Mouse (Mus musculus): ENCODE results near the gene Spg7. TPM values are rescaled to one million over a fixed set of nuclear protein-coding genes. Genes with fewer than 3 reads are reported as not detected.

Gene Spg7
- polyA plus RNA-seq, 1 experiment = 83.4 TPM

- peak overlapping the region; percentile 75 for H3K4me3 ChIP-seq
- H3ac ChIP-seq (ENCODE audit: control insufficient read depth, insufficient read length) = peak overlapping the region; percentile 71
- no peaks in the 10 kb centered on the region for H3K36me3 ChIP-seq (ENCODE audit: control insufficient read depth, insufficient read depth)
- peak overlapping the region; percentile 90 for H3K4me2 ChIP-seq (ENCODE audit: low read depth)
- H3K79me2 ChIP-seq (ENCODE audit: control insufficient read depth, insufficient read depth) = peaks cover 29% of the 10 kb centered on the region
- no peaks in the 10 kb centered on the region for H3K27me3 ChIP-seq (ENCODE audit: control insufficient read depth, insufficient read depth, insufficient read length)
- TF ChIP-seq MAX (IDR thresholded peaks at IDR 0.05; ENCODE audit: low read depth) (no peak), SRF (IDR thresholded peaks at IDR 0.05; ENCODE audit: control insufficient read depth, insufficient read length, low read depth) (no peak), MYOG (IDR thresholded peaks at IDR 0.05; ENCODE audit: control insufficient read depth in 1 of 3, insufficient read depth in 1 of 3, insufficient read length in 2 of 3, low read depth in 2 of 3) (no peak), TCF3 (IDR thresholded peaks at IDR 0.05; ENCODE audit: insufficient read length, low read depth) (no peak), REST (IDR thresholded peaks at IDR 0.05; ENCODE audit: insufficient read depth, insufficient read length) (no peak), POLR2AphosphoS2 (IDR thresholded peaks at IDR 0.05; ENCODE audit: insufficient read length, low read depth) (no peak), POLR2A (IDR thresholded peaks at IDR 0.05; ENCODE audit: insufficient read length, low read depth) (no peak), TCF12 (IDR thresholded peaks at IDR 0.05; ENCODE audit: insufficient read depth, poor library complexity, severe bottlenecking) (no peak), E2F4 (IDR thresholded peaks at IDR 0.05; ENCODE audit: insufficient read depth) (no peak), USF1 (IDR thresholded peaks at IDR 0.05; ENCODE audit: low read depth) (no peak), CEBPB (IDR thresholded peaks at IDR 0.05; ENCODE audit: insufficient read depth, poor library complexity, severe bottlenecking) (no peak), MYOD1 (IDR thresholded peaks at IDR 0.05; ENCODE audit: control insufficient read depth in 1 of 3, insufficient read length in 2 of 3, low read depth in 2 of 3) (no peak)
Observed at GRCm38 (mm10) chr8:123066101-123066683, 3.5 kb downstream of the Spg7 start.

GRCm38 (mm10) chr8:123071176-123071575, 8.4 kb downstream of the Spg7 start:
- H3K36me3 ChIP-seq (ENCODE audit: control insufficient read depth, insufficient read depth) = no peaks in the 10 kb centered on the region
- H3K4me2 ChIP-seq (ENCODE audit: low read depth) = no peak overlapping the region
- TF ChIP-seq POLR2AphosphoS2 (IDR thresholded peaks at IDR 0.05; ENCODE audit: insufficient read length, low read depth) = no peak
- TF ChIP-seq POLR2A (IDR thresholded peaks at IDR 0.05; ENCODE audit: insufficient read length, low read depth) = no peak
- TF ChIP-seq MYOD1 (IDR thresholded peaks at IDR 0.05; ENCODE audit: control insufficient read depth in 1 of 3, insufficient read length in 2 of 3, low read depth in 2 of 3) = no peak
- no peak for TF ChIP-seq REST (IDR thresholded peaks at IDR 0.05; ENCODE audit: insufficient read depth, insufficient read length)
- no peak for TF ChIP-seq TCF3 (IDR thresholded peaks at IDR 0.05; ENCODE audit: insufficient read length, low read depth)
- TF ChIP-seq USF1 (IDR thresholded peaks at IDR 0.05; ENCODE audit: low read depth) = no peak
- no peak for TF ChIP-seq CEBPB (IDR thresholded peaks at IDR 0.05; ENCODE audit: insufficient read depth, poor library complexity, severe bottlenecking)
- H3K79me2 ChIP-seq (ENCODE audit: control insufficient read depth, insufficient read depth) = peaks cover 23% of the 10 kb centered on the region
- no peak overlapping the region for H3ac ChIP-seq (ENCODE audit: control insufficient read depth, insufficient read length)
- no peak overlapping the region for H3K4me3 ChIP-seq
- H3K27me3 ChIP-seq (ENCODE audit: control insufficient read depth, insufficient read depth, insufficient read length) = no peaks in the 10 kb centered on the region

GRCm38 (mm10) chr8:123077213-123077612, 14.5 kb downstream of the Spg7 start:
- Histone ChIP-seq H3K36me3 (ENCODE audit: control insufficient read depth, insufficient read depth) (peaks cover 23% of the 10 kb centered on the region), H3K4me3 (no peak overlapping the region), H3ac (ENCODE audit: control insufficient read depth, insufficient read length) (no peak overlapping the region), H3K27me3 (ENCODE audit: control insufficient read depth, insufficient read depth, insufficient read length) (no peaks in the 10 kb centered on the region), H3K4me2 (ENCODE audit: low read depth) (no peak overlapping the region), H3K79me2 (ENCODE audit: control insufficient read depth, insufficient read depth) (no peaks in the 10 kb centered on the region)
- no peak for TF ChIP-seq REST (IDR thresholded peaks at IDR 0.05; ENCODE audit: insufficient read depth, insufficient read length)
- TF ChIP-seq SRF (IDR thresholded peaks at IDR 0.05; ENCODE audit: control insufficient read depth, insufficient read length, low read depth) = no peak
- TF ChIP-seq MAX (IDR thresholded peaks at IDR 0.05; ENCODE audit: low read depth) = no peak
- no peak for TF ChIP-seq CEBPB (IDR thresholded peaks at IDR 0.05; ENCODE audit: insufficient read depth, poor library complexity, severe bottlenecking)
- no peak for TF ChIP-seq POLR2A (IDR thresholded peaks at IDR 0.05; ENCODE audit: insufficient read length, low read depth)
- no peak for TF ChIP-seq TCF3 (IDR thresholded peaks at IDR 0.05; ENCODE audit: insufficient read length, low read depth)

GRCm38 (mm10) chr8:123082993-123083392, 20.3 kb downstream of the Spg7 start:
- Histone ChIP-seq H3K27me3 (ENCODE audit: control insufficient read depth, insufficient read depth, insufficient read length) (no peaks in the 10 kb centered on the region), H3K36me3 (ENCODE audit: control insufficient read depth, insufficient read depth) (peaks cover 11% of the 10 kb centered on the region), H3ac (ENCODE audit: control insufficient read depth, insufficient read length) (no peak overlapping the region), H3K4me2 (ENCODE audit: low read depth) (no peak overlapping the region), H3K4me3 (no peak overlapping the region), H3K79me2 (ENCODE audit: control insufficient read depth, insufficient read depth) (no peaks in the 10 kb centered on the region)
- peak in 2 of 3 experiments; percentile 66 to 86 for TF ChIP-seq MYOG (IDR thresholded peaks at IDR 0.05; ENCODE audit: control insufficient read depth in 1 of 3, insufficient read depth in 1 of 3, insufficient read length in 2 of 3, low read depth in 2 of 3)
- no peak for TF ChIP-seq SRF (IDR thresholded peaks at IDR 0.05; ENCODE audit: control insufficient read depth, insufficient read length, low read depth)
- TF ChIP-seq TCF12 (IDR thresholded peaks at IDR 0.05; ENCODE audit: insufficient read depth, poor library complexity, severe bottlenecking) = no peak
- TF ChIP-seq MYOD1 (IDR thresholded peaks at IDR 0.05; ENCODE audit: control insufficient read depth in 1 of 3, insufficient read length in 2 of 3, low read depth in 2 of 3) = peak in 2 of 3 experiments; percentile 51 to 56
- no peak for TF ChIP-seq CEBPB (IDR thresholded peaks at IDR 0.05; ENCODE audit: insufficient read depth, poor library complexity, severe bottlenecking)
- no peak for TF ChIP-seq POLR2A (IDR thresholded peaks at IDR 0.05; ENCODE audit: insufficient read length, low read depth)
- no peak for TF ChIP-seq TCF3 (IDR thresholded peaks at IDR 0.05; ENCODE audit: insufficient read length, low read depth)
- TF ChIP-seq USF1 (IDR thresholded peaks at IDR 0.05; ENCODE audit: low read depth) = no peak
- TF ChIP-seq POLR2AphosphoS2 (IDR thresholded peaks at IDR 0.05; ENCODE audit: insufficient read length, low read depth) = no peak
- no peak for TF ChIP-seq E2F4 (IDR thresholded peaks at IDR 0.05; ENCODE audit: insufficient read depth)
- no peak for TF ChIP-seq REST (IDR thresholded peaks at IDR 0.05; ENCODE audit: insufficient read depth, insufficient read length)

- Histone ChIP-seq H3K4me3 (no peak overlapping the region), H3K27me3 (ENCODE audit: control insufficient read depth, insufficient read depth, insufficient read length) (no peaks in the 10 kb centered on the region), H3K79me2 (ENCODE audit: control insufficient read depth, insufficient read depth) (no peaks in the 10 kb centered on the region), H3K36me3 (ENCODE audit: control insufficient read depth, insufficient read depth) (peaks cover 11% of the 10 kb centered on the region), H3ac (ENCODE audit: control insufficient read depth, insufficient read length) (no peak overlapping the region), H3K4me2 (ENCODE audit: low read depth) (no peak overlapping the region)
- no peak for TF ChIP-seq TCF3 (IDR thresholded peaks at IDR 0.05; ENCODE audit: insufficient read length, low read depth)
- no peak for TF ChIP-seq MYOG (IDR thresholded peaks at IDR 0.05; ENCODE audit: control insufficient read depth in 1 of 3, insufficient read depth in 1 of 3, insufficient read length in 2 of 3, low read depth in 2 of 3)
- no peak for TF ChIP-seq REST (IDR thresholded peaks at IDR 0.05; ENCODE audit: insufficient read depth, insufficient read length)
- no peak for TF ChIP-seq MYOD1 (IDR thresholded peaks at IDR 0.05; ENCODE audit: control insufficient read depth in 1 of 3, insufficient read length in 2 of 3, low read depth in 2 of 3)
- TF ChIP-seq TCF12 (IDR thresholded peaks at IDR 0.05; ENCODE audit: insufficient read depth, poor library complexity, severe bottlenecking) = no peak
- TF ChIP-seq MAX (IDR thresholded peaks at IDR 0.05; ENCODE audit: low read depth) = no peak
- no peak for TF ChIP-seq USF1 (IDR thresholded peaks at IDR 0.05; ENCODE audit: low read depth)
- no peak for TF ChIP-seq CEBPB (IDR thresholded peaks at IDR 0.05; ENCODE audit: insufficient read depth, poor library complexity, severe bottlenecking)
- TF ChIP-seq E2F4 (IDR thresholded peaks at IDR 0.05; ENCODE audit: insufficient read depth) = no peak
- no peak for TF ChIP-seq POLR2A (IDR thresholded peaks at IDR 0.05; ENCODE audit: insufficient read length, low read depth)
- no peak for TF ChIP-seq SRF (IDR thresholded peaks at IDR 0.05; ENCODE audit: control insufficient read depth, insufficient read length, low read depth)
- TF ChIP-seq POLR2AphosphoS2 (IDR thresholded peaks at IDR 0.05; ENCODE audit: insufficient read length, low read depth) = no peak
Observed at GRCm38 (mm10) chr8:123083610-123084009, 20.9 kb downstream of the Spg7 start.

All from myocyte (in vitro differentiated cells).